Mouse (Mus musculus): ENCODE results near the gene Add2. TPM values are rescaled to one million over a fixed set of nuclear protein-coding genes. Genes with fewer than 3 reads are reported as not detected.

Add2 gene
- polyA plus RNA-seq, 1 experiment from 2014 or later: 130 TPM

GRCm38 (mm10) chr6:86086851-86087571, 58.5 kb downstream of the Add2 start:
- Histone ChIP-seq H3K27ac (replicated peaks) (peak overlapping the region; percentile 34), H3K9me3 (replicated peaks) (no peaks in the 10 kb centered on the region), H3K9ac (replicated peaks) (no peak overlapping the region), H3K4me2 (no peak overlapping the region), H3K4me1 (peaks cover 11% of the 10 kb centered on the region), H3K27me3 (replicated peaks) (no peaks in the 10 kb centered on the region), H3K36me3 (peaks cover 27% of the 10 kb centered on the region), H3K4me3 (replicated peaks) (no peak overlapping the region)
- 65% methylated on average over 9 of the region's 9 CpGs for WGBS
- ATAC-seq (ENCODE audit: low FRiP score): no peak

GRCm38 (mm10) chr6:86087813-86088212, 59.3 kb downstream of the Add2 start:
- Histone ChIP-seq H3K27me3 (replicated peaks) (no peaks in the 10 kb centered on the region), H3K4me1 (peaks cover 11% of the 10 kb centered on the region), H3K9me3 (replicated peaks) (no peaks in the 10 kb centered on the region), H3K9ac (replicated peaks) (no peak overlapping the region), H3K36me3 (peaks cover 34% of the 10 kb centered on the region), H3K27ac (replicated peaks) (no peak overlapping the region), H3K4me3 (replicated peaks) (no peak overlapping the region), H3K4me2 (no peak overlapping the region)
- WGBS: 41% methylated on average over 3 of the region's 3 CpGs
- no peak for ATAC-seq (ENCODE audit: low FRiP score)

GRCm38 (mm10) chr6:86094202-86094838, 65.8 kb downstream of the Add2 start:
- Histone ChIP-seq H3K4me2 (no peak overlapping the region), H3K27ac (replicated peaks) (no peak overlapping the region), H3K4me1 (peaks cover 3% of the 10 kb centered on the region; the same call in 1 of the 2 replicates), H3K9ac (replicated peaks) (no peak overlapping the region), H3K27me3 (replicated peaks) (no peaks in the 10 kb centered on the region), H3K36me3 (peaks cover 44% of the 10 kb centered on the region), H3K4me3 (replicated peaks) (no peak overlapping the region), H3K9me3 (replicated peaks) (no peaks in the 10 kb centered on the region)
- no peak for ATAC-seq (ENCODE audit: low FRiP score)
- 82% methylated on average over 9 of the region's 10 CpGs for WGBS

- H3K4me2 ChIP-seq: no peak overlapping the region
- no peaks in the 10 kb centered on the region for H3K27me3 ChIP-seq (replicated peaks)
- H3K4me1 ChIP-seq: peaks cover 3% of the 10 kb centered on the region; the same call in 1 of the 2 replicates
- H3K27ac ChIP-seq (replicated peaks): no peak overlapping the region
- H3K36me3 ChIP-seq: peaks cover 50% of the 10 kb centered on the region
- WGBS: 91% methylated on average over 5 of the region's 5 CpGs
- H3K4me3 ChIP-seq (replicated peaks): no peak overlapping the region
- no peak overlapping the region for H3K9ac ChIP-seq (replicated peaks)
- no peak for ATAC-seq (ENCODE audit: low FRiP score)
- no peaks in the 10 kb centered on the region for H3K9me3 ChIP-seq (replicated peaks)
Measured at GRCm38 (mm10) chr6:86095518-86095917, 67.0 kb downstream of the Add2 start.

GRCm38 (mm10) chr6:86096733-86097132, 68.3 kb downstream of the Add2 start:
- peaks cover 3% of the 10 kb centered on the region; the same call in 1 of the 2 replicates for H3K4me1 ChIP-seq
- 92% methylated on average over 10 of the region's 10 CpGs for WGBS
- H3K4me2 ChIP-seq: no peak overlapping the region
- no peak overlapping the region for H3K4me3 ChIP-seq (replicated peaks)
- no peaks in the 10 kb centered on the region for H3K27me3 ChIP-seq (replicated peaks)
- no peak overlapping the region for H3K9ac ChIP-seq (replicated peaks)
- no peak overlapping the region for H3K27ac ChIP-seq (replicated peaks)
- no peaks in the 10 kb centered on the region for H3K9me3 ChIP-seq (replicated peaks)
- H3K36me3 ChIP-seq: peaks cover 57% of the 10 kb centered on the region
- ATAC-seq (ENCODE audit: low FRiP score): no peak

- Histone ChIP-seq H3K4me2 (no peak overlapping the region), H3K4me3 (replicated peaks) (no peak overlapping the region), H3K27me3 (replicated peaks) (no peaks in the 10 kb centered on the region), H3K27ac (replicated peaks) (no peak overlapping the region), H3K9me3 (replicated peaks) (no peaks in the 10 kb centered on the region), H3K9ac (replicated peaks) (no peak overlapping the region), H3K36me3 (peaks cover 58% of the 10 kb centered on the region), H3K4me1 (peaks cover 3% of the 10 kb centered on the region; the same call in 1 of the 2 replicates)
- no peak for ATAC-seq (ENCODE audit: low FRiP score)
- 79% methylated on average over 4 of the region's 4 CpGs for WGBS
Measured at GRCm38 (mm10) chr6:86097155-86097554, 68.7 kb downstream of the Add2 start.

GRCm38 (mm10) chr6:86099003-86099402, 70.5 kb downstream of the Add2 start:
- H3K9me3 ChIP-seq (replicated peaks): no peaks in the 10 kb centered on the region
- H3K9ac ChIP-seq (replicated peaks): no peak overlapping the region
- no peak for ATAC-seq (ENCODE audit: low FRiP score)
- no peak overlapping the region for H3K4me2 ChIP-seq
- H3K4me3 ChIP-seq (replicated peaks): no peak overlapping the region
- no peaks in the 10 kb centered on the region for H3K27me3 ChIP-seq (replicated peaks)
- peaks cover 45% of the 10 kb centered on the region for H3K36me3 ChIP-seq
- WGBS: 84% methylated on average over 4 of the region's 4 CpGs
- peaks cover 3% of the 10 kb centered on the region; the same call in 1 of the 2 replicates for H3K4me1 ChIP-seq
- H3K27ac ChIP-seq (replicated peaks): no peak overlapping the region

- H3K27ac ChIP-seq (replicated peaks): no peak overlapping the region
- no peak for ATAC-seq (ENCODE audit: low FRiP score)
- H3K36me3 ChIP-seq: peaks cover 53% of the 10 kb centered on the region
- no peak overlapping the region for H3K4me3 ChIP-seq (replicated peaks)
- no peaks in the 10 kb centered on the region for H3K9me3 ChIP-seq (replicated peaks)
- no peak overlapping the region for H3K4me2 ChIP-seq
- 79% methylated on average over 5 of the region's 5 CpGs for WGBS
- H3K9ac ChIP-seq (replicated peaks): no peak overlapping the region
- H3K4me1 ChIP-seq: peaks cover 3% of the 10 kb centered on the region; the same call in 1 of the 2 replicates
- no peaks in the 10 kb centered on the region for H3K27me3 ChIP-seq (replicated peaks)
Measured at GRCm38 (mm10) chr6:86101451-86101850, 73.0 kb downstream of the Add2 start.

GRCm38 (mm10) chr6:86102874-86103273, 74.4 kb downstream of the Add2 start:
- Histone ChIP-seq H3K27me3 (replicated peaks) (no peaks in the 10 kb centered on the region), H3K4me2 (no peak overlapping the region), H3K36me3 (peaks cover 58% of the 10 kb centered on the region), H3K4me1 (peaks cover 3% of the 10 kb centered on the region; the same call in 1 of the 2 replicates), H3K4me3 (replicated peaks) (no peak overlapping the region), H3K9me3 (replicated peaks) (no peaks in the 10 kb centered on the region), H3K9ac (replicated peaks) (no peak overlapping the region), H3K27ac (replicated peaks) (0 out of 2 replicates have a peak overlapping the region, but pooled peaks have one; percentile 38)
- ATAC-seq (ENCODE audit: low FRiP score): 0 out of 2 replicates have a peak, but pooled peaks have one; percentile 26
- WGBS: 75% methylated on average over 5 of the region's 5 CpGs

GRCm38 (mm10) chr6:86103614-86104013, 75.1 kb downstream of the Add2 start:
- Histone ChIP-seq H3K27me3 (replicated peaks) (no peaks in the 10 kb centered on the region), H3K36me3 (peaks cover 60% of the 10 kb centered on the region), H3K4me3 (replicated peaks) (no peak overlapping the region), H3K9ac (replicated peaks) (no peak overlapping the region), H3K4me2 (no peak overlapping the region), H3K4me1 (no peaks in the 10 kb centered on the region), H3K9me3 (replicated peaks) (no peaks in the 10 kb centered on the region), H3K27ac (replicated peaks) (no peak overlapping the region)
- no peak for ATAC-seq (ENCODE audit: low FRiP score)
- WGBS: 81% methylated on average over 4 of the region's 4 CpGs

GRCm38 (mm10) chr6:86104719-86105118, 76.2 kb downstream of the Add2 start:
- H3K36me3 ChIP-seq: peaks cover 66% of the 10 kb centered on the region

GRCm38 (mm10) chr6:86106045-86106444, 77.6 kb downstream of the Add2 start:
- no peak overlapping the region for H3K4me2 ChIP-seq
- H3K36me3 ChIP-seq: peaks cover 74% of the 10 kb centered on the region
- no peaks in the 10 kb centered on the region for H3K9me3 ChIP-seq (replicated peaks)
- no peaks in the 10 kb centered on the region for H3K4me1 ChIP-seq
- WGBS: 88% methylated on average over 12 of the region's 12 CpGs
- H3K27me3 ChIP-seq (replicated peaks): no peaks in the 10 kb centered on the region
- ATAC-seq (ENCODE audit: low FRiP score): no peak
- H3K9ac ChIP-seq (replicated peaks): no peak overlapping the region
- no peak overlapping the region for H3K27ac ChIP-seq (replicated peaks)
- no peak overlapping the region for H3K4me3 ChIP-seq (replicated peaks)

More at GRCm38 (mm10) chr6:86104719-86105118, 76.2 kb downstream of the Add2 start:
- Histone ChIP-seq H3K4me1 (no peaks in the 10 kb centered on the region), H3K9ac (replicated peaks) (no peak overlapping the region), H3K27me3 (replicated peaks) (no peaks in the 10 kb centered on the region), H3K4me2 (no peak overlapping the region), H3K4me3 (replicated peaks) (no peak overlapping the region), H3K27ac (replicated peaks) (no peak overlapping the region), H3K9me3 (replicated peaks) (no peaks in the 10 kb centered on the region)
- WGBS: 79% methylated on average over 4 of the region's 4 CpGs
- ATAC-seq (ENCODE audit: low FRiP score): no peak
